Mouse (Mus musculus) spleen, postnatal 10 days (tissue): ENCODE data around the gene Cyp21a1.
"Not testable (repeated sequence)": the region's sequence is repeated elsewhere in the genome, so short reads cannot be mapped to it uniquely, and the experiment has no call there.

Experiments used
- DNase-seq, 2 experiments: peaks; one replicate each; pipeline ENCODE4 v3.0.0; 2021 to 2022; ENCODE audit warnings: low spot score in 2 of 2

Gene Cyp21a1

DNA sequence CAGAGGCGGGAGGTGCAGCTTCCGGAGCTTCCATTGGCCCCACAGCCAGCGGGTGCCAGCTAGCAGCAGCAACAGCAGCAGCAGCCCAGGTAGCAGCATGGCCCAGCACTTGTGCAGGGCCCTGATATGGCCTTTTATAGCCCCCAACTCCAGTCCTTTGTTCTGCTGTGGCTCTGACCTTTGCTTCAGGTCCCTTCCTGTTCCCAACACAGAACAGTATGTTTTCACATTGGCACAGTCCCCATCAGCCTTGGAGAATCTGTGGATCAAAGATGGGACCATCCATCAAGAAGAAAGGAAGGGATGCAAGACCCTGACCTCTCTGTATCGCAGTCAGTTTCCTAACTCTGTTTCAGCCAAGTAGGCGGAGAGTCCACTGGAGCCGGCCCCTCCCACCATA, at the start of gene Cyp21a1:
Gene Cyp21a1, minus strand, starts transcription at position 261 of the 400 bp plus-strand sequence.
- DNase-seq: not testable (repeated sequence)

DNA sequence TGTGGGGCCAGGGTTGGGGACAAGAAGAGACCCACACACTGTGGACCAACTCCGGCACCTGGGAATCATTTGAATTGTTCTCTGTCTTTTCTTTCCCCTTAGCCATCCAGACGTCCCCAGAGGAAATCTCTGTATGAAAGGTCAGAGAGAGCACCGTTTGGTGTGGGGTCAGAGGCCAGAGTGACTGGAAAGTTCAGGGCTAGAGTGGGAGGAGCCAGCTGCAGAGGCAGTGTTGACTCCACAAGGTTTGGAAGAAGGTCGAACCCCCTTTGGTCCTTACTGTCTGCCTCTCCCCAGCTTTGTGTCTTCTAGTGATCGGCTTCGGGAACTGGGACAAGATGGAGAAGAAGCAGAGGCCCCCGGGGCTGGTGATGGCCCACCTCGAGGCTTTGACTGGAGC, 49.1 kb upstream of the Cyp21a1 start:
- DNase-seq: no peak

DNA sequence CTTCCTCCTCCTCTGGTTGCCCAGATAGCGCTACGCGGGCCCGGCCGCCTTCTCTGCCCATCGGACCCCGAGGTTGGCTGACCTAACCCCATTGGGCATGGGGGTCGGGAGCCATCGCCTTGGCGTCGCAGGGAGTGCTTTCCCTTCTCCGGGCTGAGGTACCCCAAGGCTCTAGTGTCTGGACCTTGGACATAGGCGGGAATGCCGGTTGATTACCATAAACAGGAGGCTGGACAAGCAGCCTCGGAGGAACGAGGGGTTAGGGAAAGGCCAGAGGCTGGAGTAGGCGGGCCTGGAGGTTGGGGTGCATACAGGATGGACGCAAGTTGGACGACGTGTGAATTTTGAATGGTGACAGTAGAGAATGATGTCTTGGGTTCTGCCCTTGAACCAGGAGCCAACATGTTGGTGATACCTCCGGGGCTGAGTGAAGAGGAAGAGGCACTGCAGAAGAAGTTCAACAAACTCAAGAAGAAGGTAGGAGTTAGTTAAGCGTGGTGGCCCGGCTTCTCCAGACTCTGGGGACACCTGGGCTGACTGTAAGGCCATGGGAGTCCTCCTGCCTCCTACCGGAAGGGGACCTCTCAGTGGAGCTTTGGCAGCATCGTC, 46.3 kb upstream of the Cyp21a1 start:
- no peak for DNase-seq

DNA sequence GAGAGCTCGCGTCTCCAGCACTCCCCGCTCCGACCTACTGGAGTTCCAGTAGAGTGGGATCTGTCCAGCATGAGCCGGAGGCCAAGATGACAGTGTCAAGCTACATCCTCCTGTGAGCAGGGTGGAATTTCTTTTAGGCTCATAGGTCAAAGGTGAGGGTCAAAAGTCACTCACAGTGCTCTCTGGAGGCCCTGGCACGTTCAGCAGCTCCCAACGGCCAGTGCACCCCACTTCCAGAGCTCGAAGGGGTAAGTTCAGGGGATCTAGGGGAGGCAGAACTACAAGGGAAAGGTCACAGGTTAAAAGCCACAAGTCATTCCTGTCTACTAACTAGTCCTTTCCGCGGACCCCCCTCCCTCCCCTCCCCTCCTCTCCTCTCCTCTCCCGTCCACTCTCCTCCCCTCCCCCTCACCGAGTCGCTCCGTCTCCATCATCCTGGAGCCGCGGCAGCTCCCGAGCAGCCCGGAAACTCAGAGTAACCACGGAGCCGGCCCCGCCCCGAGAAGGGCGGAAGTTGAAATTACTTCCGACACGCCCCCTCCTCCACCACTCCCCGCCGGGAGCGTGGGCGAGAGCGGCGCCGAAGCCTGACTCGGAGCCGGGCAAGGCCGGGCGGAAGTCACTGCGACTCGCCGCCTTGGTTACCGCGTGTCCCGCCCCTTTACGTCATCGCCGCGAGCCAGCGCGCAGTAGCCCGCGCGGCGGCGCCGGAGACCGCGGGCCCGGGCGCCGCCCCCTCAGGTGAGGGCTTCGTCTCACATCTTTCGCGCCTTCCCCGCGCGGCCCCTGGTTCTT, 45.6 kb upstream of the Cyp21a1 start, which contains the start of the genes Skiv2l and Nelfe:
Gene Skiv2l, minus strand, starts transcription at position 489 of the 795 bp plus-strand sequence.
Gene Nelfe, plus strand, starts transcription at position 670 of the 795 bp plus-strand sequence.
- peak; percentile 96 to 99 for DNase-seq

DNA sequence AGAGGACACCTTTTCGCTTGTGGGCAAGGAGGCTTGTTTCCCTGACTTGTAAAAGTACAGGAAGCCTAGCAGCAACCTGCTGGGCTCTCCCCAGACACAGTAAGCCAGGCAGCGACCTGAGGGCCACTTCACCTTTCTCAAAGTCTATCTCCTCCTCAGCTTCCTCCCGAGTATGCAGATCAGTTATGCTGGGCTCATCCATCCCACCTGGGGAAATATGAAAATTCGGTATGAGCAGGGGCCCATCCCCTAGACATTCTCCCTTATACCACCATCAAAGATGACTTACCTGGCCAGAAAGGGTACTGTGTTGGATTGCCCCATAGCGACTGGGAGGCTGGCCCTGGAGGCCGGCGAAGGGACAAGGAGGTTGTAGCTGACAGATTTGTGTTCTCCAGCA, 43.3 kb upstream of the Cyp21a1 start:
- DNase-seq: no peak

DNA sequence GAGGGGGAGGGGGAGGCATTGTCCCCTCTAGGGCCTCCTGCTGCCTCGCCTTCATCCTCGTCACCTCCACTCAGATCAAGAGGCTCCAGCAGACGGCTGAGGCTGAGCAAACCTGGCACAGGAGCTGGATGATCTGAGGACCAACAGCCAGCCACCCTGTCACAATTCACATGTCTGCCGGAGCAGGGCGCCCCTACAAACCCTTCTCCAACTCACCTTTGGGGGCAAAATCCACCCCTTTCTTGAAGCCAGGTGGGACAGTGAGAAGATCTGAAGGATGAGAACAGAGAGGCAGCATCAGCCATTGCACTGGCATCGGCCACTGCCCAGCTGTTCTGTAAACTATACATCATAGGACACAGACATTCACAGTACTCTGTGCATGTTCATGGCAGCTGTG, 42.8 kb upstream of the Cyp21a1 start:
- no peak for DNase-seq

GRCm38 (mm10) chr17:34844884-34845283, 40.5 kb upstream of the Cyp21a1 start:
- DNase-seq: no peak

DNA sequence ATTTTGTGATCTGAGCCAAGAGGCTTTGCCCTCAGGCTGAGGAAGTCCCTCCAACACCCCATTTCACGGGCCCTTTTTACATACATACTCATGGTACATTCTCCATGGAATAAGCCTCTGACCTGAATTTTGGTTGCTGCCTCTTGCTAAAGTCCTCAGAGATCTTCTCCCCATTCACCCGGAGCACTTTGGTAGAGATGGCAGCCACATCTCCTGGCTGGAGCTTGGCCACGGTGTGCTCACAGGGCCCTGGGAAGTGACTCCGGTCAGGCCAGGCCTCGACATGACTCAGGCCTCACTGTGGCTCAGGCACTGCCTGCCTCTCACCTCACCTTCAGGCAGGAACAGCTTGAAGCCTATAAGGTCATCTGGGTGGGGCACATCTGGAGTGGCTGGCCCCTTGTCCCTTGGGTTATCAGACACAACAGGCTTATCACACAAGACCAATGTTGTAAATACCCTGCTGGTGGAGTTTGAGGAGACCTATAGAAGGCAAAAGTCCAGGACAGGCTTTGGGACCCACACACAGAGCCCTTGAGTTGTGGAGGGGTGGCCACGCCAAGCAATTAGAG, 36.5 kb upstream of the Cyp21a1 start:
- no peak for DNase-seq

- no peak for DNase-seq
Observed at GRCm38 (mm10) chr17:34838785-34839184, 34.4 kb upstream of the Cyp21a1 start.

DNA sequence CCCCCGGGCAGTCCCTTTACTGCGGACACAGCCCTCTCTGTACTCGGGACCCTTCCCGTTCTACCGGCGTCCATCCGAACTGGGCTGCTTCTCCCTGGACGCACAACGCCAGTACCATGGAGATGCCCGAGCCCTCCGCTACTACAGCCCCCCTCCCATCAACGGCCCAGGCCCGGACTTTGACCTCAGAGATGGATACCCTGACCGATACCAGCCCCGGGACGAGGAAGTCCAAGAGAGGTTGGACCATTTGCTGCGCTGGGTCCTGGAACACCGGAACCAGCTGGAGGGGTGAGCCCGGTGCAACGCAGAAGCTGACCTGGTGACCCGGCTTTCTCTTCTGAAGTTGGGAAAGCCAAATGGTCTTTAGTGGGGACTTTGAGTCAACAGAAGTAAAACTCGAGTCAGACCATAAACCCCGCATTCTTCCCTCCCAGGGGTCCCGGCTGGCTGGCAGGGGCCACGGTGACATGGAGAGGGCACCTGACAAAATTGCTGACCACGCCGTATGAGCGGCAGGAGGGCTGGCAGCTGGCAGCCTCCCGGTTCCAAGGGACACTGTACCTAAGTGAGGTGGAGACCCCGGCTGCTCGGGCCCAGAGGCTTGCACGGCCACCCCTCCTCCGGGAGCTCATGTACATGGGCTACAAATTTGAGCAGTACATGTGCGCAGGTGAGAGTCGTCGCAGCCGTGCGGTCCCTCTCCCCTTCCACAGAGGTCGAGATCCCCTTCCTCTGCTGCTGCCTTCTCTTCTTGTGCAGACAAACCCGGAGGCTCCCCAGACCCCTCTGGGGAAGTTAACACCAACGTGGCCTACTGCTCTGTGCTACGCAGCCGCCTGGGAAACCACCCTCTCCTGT, 33.3 kb upstream of the Cyp21a1 start:
- DNase-seq: peak in 1 of 2 experiments; percentile 31

DNA sequence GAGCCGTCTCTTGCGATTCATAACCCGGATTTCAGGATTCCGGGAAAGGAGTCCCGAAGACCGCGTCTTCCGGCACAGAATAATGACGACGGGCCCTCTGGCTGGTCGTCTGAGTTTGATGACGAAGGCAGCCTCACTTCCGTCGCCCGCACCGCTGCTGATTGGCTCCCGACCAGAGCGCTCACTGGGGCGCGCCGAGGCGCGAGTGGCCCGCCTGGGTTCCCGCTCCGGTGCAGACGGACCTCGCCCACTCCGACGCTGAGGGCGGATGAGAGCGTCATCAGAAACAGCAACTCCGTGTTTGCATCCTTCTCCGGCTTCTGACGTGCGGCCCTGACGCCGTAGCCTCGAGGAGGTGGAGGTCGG, 32.5 kb upstream of the Cyp21a1 start, which contains the start of the genes Stk19 and Dxo:
Gene Stk19, minus strand, starts transcription at position 90 of the 366 bp plus-strand sequence.
Gene Dxo, plus strand, starts transcription at position 164 of the 366 bp plus-strand sequence.
- peak; percentile 89 to 96 for DNase-seq

- DNase-seq: no peak
Observed at GRCm38 (mm10) chr17:34836155-34836855, 31.9 kb upstream of the Cyp21a1 start.

GRCm38 (mm10) chr17:34830776-34831175, 26.4 kb upstream of the Cyp21a1 start:
- DNase-seq: not testable (repeated sequence)

DNA sequence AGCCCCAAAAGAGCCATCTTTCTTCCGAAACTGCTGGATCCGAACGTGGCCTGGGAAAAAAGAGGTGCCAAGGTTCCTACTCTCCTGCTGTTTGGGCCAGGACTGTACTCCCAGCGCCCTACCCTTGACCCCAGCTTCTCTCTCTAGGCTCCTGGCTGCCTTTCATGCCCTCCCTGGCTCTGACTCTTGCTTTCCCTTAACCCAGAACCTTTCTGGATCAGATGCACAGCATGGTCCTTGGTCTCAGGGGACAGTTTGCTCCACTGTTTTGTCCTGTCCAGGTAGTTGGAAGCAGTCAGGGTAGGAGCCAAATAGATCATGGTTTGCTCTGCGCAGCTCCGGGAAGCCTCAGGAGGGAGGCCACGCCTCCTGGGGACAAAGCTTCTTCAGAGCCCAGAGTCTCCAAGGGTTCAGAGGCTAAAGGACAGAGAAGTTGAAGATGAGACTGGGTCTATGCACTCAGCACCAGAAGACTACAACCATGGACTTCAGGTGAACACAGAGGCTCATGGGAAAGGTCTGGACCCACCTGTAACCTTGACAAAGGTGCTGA, 10.5 kb upstream of the Cyp21a1 start:
- no peak for DNase-seq

GRCm38 (mm10) chr17:34813747-34814146, 9.4 kb upstream of the Cyp21a1 start:
- DNase-seq: peak; percentile 46 to 66

DNA sequence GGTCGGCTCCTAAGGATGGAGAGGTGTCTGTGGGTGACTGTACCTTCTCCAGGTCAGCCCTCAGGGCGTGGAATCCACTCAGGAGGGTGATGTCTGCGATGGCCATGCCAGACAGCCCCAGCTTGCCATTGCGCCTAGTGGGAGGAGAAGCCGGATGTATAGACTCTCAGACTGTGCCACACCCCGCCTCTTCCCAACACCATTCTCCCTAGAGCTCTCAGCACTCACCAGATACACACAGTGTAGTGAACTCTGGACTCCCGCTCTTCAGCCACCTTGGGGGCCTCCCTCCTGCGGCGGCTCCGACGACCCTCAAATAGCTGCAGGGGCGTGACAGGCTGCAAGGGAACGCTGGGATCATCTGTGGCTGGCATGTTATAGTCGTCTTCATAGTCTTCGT, 6.9 kb upstream of the Cyp21a1 start:
- DNase-seq: no peak

- DNase-seq: not testable (repeated sequence)
Observed at GRCm38 (mm10) chr17:34810811-34811210, 6.5 kb upstream of the Cyp21a1 start.

DNA sequence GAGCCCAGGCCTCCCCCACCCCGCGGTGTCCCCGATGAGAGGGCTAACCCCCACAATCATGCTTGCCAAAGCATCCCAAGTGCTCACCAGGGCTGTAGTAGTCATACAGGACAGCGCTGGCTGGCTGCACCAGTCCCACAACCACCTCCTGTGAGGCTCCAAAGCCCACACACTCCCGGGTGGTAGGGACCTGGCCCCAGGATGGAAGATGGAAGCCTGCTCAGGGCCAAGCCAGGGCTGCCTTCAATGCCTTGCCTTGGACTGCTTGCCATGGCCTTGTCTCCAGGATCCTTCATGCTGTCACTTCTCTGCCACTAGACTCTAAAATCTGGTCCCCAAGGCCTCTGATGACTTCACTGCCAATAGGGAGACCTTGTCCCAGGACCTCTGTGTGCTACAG, 6.0 kb upstream of the Cyp21a1 start:
- DNase-seq: not testable (repeated sequence)

DNA sequence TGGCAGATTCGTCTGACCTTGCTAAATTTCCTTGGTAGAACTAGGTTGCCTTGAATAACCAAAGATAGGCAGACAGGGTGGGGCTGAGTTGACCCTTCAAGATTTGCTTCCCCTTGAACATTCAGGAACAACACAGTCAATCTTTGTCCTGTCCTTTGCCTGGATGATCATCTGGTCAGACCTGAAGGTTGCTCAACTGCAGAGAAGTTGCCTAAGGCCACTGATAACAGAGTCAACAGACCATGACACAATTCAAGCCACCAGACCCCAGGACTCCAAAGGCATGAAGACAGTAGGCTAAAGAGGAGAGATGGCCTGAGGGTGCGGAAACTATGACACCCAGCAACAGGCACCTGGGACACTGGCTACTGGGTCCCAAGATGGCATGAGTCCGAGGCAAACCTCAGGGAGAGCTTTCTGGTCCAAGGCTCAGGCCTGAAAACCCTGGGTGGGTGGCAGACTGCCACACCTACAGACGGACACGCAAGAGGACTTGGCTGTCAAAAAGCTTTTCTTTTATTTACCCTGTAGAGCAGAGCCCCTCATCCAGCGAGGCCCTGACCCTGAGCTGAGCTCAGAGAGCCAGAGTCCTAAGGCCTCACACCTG, 4.3 kb upstream of the Cyp21a1 start:
- peak in 1 of 2 experiments; percentile 8 for DNase-seq

GRCm38 (mm10) chr17:34807176-34807575, 2.8 kb upstream of the Cyp21a1 start:
- no peak for DNase-seq
